Mouse (Mus musculus): ENCODE results near the gene Zbtb2.
A peak's percentile ranks its signal among the peaks of the same experiment; 100 is the strongest.

DNA sequence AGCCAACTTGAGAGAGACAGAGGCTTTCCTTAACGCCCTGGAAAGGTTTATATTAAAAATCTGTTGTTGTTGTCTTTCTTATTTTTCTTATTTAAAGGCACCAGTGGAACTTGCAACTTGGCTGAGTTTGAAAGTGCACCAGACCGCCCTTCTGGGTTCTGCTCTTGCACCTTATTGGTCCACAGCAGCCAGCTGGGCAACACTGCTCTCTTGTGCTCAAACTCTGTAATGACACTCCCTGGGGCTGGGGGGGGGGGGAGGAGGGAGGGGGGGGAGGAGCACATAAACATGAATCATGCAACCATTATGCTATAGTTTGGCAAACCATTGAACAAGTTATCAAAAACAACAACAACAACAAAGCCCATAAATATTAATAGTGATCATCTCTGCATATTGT lies 46.5 kb downstream of the Zbtb2 start:
- peak; percentile 74 for TF ChIP-seq CTCF (IDR thresholded peaks at IDR 0.05)
- no peak for TF ChIP-seq EP300 (IDR thresholded peaks at IDR 0.05)

Measured in lung, postnatal 0 days (tissue).